Mouse (Mus musculus) intestine, embryonic 15.5 days (tissue): ENCODE results near the gene Acot4. TPM values are rescaled to one million over a fixed set of nuclear protein-coding genes. Genes with fewer than 3 reads are reported as not detected.
"Not testable (repeated sequence)": the region's sequence is repeated elsewhere in the genome, so short reads cannot be mapped to it uniquely, and the experiment has no call there.

Source experiments
- ATAC-seq: fragments of 200-750 bp; cut with Nextera tagmentation; 2 replicates; pipeline ENCODE4 v1.8.0; 2017; ENCODE audit warnings: moderate TSS enrichment, moderate library complexity
- H3K27ac ChIP-seq: fragments of 300-500 bp; sonication (generic); 2 replicates; pipeline ENCODE4 v1.5.1; 2015; ENCODE audit warnings: mild to moderate bottlenecking, inconsistent platforms
- H3K27me3 ChIP-seq: fragments of 300-500 bp; sonication (generic); replicated peaks from 2 replicates; pipeline ENCODE4 v1.6.1; 2015; ENCODE audit warnings: inconsistent platforms
- H3K36me3 ChIP-seq: fragments of 300-500 bp; sonication (generic); 2 replicates; pipeline ENCODE4 v1.6.1; 2015; ENCODE audit warnings: inconsistent platforms
- H3K4me1 ChIP-seq: fragments of 300-500 bp; sonication (generic); replicated peaks from 2 replicates; pipeline ENCODE4 v1.6.1; 2015; ENCODE audit warnings: inconsistent platforms
- H3K4me2 ChIP-seq: fragments of 300-500 bp; sonication (generic); replicated peaks from 2 replicates; pipeline ENCODE4 v1.6.1; 2015; ENCODE audit warnings: mild to moderate bottlenecking, inconsistent platforms
- H3K4me3 ChIP-seq: fragments of 300-500 bp; sonication (generic); replicated peaks from 2 replicates; pipeline ENCODE4 v1.5.1; 2015; ENCODE audit warnings: inconsistent platforms
- H3K9ac ChIP-seq: fragments of 300-500 bp; sonication (generic); 2 replicates; pipeline ENCODE4 v1.6.1; 2015; ENCODE audit warnings: inconsistent platforms
- H3K9me3 ChIP-seq: fragments of 300-500 bp; sonication (generic); 2 replicates; pipeline ENCODE4 v1.6.1; 2016; ENCODE audit warnings: inconsistent platforms
- WGBS: fragments of 180-500 bp; shearing (Covaris S2); methylation state at CpG from one replicate; pipeline ENCODE4 v1.1.7; 2015; 5-methylcytosine and 5-hydroxymethylcytosine counted together
- polyA plus RNA-seq: library from polyadenylated mRNA; unstranded; fragments of >200 nt; fragmentation: Nextera tagmentation; extraction: Ambion mirVana; gene quantifications from 2 replicates; pipeline ENCODE4 v1.2.1, GENCODE M21; 2015

The Acot4 gene
- 8.2 and 8.9 TPM in 2 replicates for polyA plus RNA-seq

DNA sequence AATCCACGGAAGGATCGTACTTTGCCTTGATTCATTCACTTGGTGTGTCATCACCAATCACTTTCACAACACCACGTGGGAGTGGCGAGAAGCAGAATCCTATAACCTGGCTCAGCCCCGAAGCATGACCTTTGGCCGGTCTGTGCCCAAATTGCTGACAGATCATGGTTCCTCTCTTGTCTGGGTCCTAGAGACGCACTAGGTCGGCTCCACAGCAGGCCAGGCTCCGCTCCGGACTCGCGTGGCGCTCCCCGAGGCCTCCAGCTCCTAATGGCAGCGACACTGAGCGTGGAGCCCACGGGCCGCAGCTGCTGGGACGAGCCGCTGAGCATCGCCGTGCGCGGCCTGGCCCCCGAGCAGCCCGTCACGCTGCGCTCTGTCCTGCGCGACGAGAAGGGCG lies at the start of gene Acot4:
Acot4 (plus strand) TSS at position 139 of the 400 bp plus-strand sequence.
- not testable (repeated sequence) for H3K4me1 ChIP-seq, H3K36me3 ChIP-seq, H3K9me3 ChIP-seq, H3K27me3 ChIP-seq
- Histone ChIP-seq H3K27ac (peak within 1 kb of the TSS; percentile 7), H3K4me3 (peak within 1 kb of the TSS; percentile 48), H3K9ac (peak within 1 kb of the TSS; percentile 48), H3K4me2 (peak within 1 kb of the TSS; percentile 70)
- 5% methylated on average over 32 of the region's 32 CpGs for WGBS
- ATAC-seq = peak; percentile 77

GRCm38 (mm10) chr12:83988483-83988882 lies 49.7 kb upstream of the Acot4 start:
- peak; percentile 26; the same call in 1 of the 2 replicates for ATAC-seq
- peak overlapping the region; percentile 94; the same call in 1 of the 2 replicates for H3K27ac ChIP-seq
- H3K9me3 ChIP-seq = no peaks in the 10 kb centered on the region
- peak overlapping the region; percentile 63 for H3K4me2 ChIP-seq
- no peaks in the 10 kb centered on the region for H3K36me3 ChIP-seq
- H3K4me3 ChIP-seq = peak overlapping the region; percentile 63
- peak overlapping the region; percentile 72 for H3K9ac ChIP-seq
- H3K4me1 ChIP-seq = peaks cover 3% of the 10 kb centered on the region
- 62% methylated on average over 4 of the region's 4 CpGs for WGBS
- no peaks in the 10 kb centered on the region for H3K27me3 ChIP-seq

DNA sequence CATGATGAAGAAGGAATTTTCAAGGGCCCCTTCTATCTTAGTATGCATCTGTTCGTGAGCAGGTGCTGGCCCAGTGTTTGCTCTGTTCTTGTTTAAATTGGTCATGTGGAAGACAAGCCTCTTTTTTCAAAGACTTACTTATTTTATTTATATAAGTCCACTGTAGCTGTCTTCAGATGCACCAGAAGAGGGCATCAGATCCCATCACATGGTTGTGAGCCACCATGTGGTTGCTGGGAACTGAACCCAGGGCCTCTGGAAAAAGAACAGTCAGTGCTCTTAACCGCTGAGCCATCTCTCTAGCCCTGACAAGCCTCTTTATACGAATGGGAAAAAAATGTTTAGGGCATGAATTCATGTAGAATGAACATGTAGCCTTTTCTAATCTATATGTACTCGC lies 48.8 kb upstream of the Acot4 start:
- Histone ChIP-seq H3K9me3 (no peaks in the 10 kb centered on the region), H3K36me3 (0 out of 2 replicates have a peak, but pooled peaks cover 2% of the 10 kb centered on the region), H3K4me3 (no peak overlapping the region), H3K27me3 (no peaks in the 10 kb centered on the region), H3K27ac (no peak overlapping the region), H3K9ac (no peak overlapping the region), H3K4me2 (no peak overlapping the region), H3K4me1 (peaks cover 3% of the 10 kb centered on the region)
- 94% methylated on average over 4 of the region's 4 CpGs for WGBS
- no peak for ATAC-seq

DNA sequence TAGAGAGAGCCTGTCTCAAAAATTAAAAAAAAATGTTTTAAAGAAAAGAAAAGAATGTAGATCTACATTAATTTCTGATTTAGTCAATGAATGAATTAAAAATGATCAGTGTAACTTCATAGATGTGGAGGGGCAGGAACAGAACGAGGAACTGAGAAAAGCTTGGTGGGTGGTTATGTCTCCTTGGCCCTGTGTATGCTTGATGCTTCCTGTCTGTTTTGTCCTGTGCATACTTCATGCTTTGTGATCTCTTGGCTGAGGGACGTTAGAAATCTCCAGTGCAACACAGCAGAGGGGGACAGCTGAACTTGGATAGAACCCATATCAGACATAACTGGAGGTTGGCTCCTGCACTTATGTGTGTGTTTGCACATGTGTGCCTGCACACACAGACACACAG lies 41.0 kb upstream of the Acot4 start:
- no peaks in the 10 kb centered on the region for H3K27me3 ChIP-seq
- 0 out of 2 replicates have a peak, but pooled peaks cover 4% of the 10 kb centered on the region for H3K36me3 ChIP-seq
- H3K4me3 ChIP-seq = no peak overlapping the region
- H3K4me1 ChIP-seq = no peaks in the 10 kb centered on the region
- no peak overlapping the region for H3K9ac ChIP-seq
- H3K27ac ChIP-seq = no peak overlapping the region
- no peak overlapping the region for H3K4me2 ChIP-seq
- ATAC-seq = no peak
- H3K9me3 ChIP-seq = no peaks in the 10 kb centered on the region
- 56% methylated on average over 2 of the region's 2 CpGs for WGBS

DNA sequence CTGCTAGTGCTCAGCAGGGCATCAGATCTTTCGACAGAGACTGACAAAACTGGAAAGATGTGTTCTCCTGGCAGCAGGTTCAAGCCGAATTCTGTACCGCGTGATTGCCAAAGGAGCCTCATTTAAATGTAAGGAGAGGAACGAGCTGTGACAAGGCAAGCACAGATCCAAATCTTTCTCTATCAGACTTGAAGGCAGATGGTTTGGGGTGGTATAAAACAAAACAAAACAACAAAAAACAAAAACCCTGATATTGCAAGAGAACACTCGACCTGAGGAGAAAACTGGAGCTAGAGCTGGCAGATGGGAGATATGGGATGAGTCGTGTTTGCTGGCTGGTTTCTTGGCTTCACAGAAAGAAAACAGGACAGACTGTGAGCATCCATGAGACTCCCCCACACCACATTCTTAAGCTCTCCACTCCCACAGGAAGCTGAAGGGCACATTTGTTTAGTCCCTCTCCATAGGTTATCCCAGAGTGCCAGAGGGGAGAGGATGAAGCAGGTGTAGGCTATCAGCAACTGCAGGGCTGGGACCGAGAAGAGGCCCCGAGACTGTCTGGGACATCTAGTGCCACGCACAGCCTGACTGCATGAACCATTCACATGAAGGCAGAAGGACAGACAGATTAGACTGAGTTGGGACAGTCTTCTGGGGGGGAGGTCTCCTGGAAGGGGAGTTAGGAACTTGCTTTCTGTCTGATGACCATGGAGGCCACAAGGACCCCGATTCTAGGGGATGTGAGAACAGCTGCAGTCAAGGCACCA lies 39.7 kb upstream of the Acot4 start:
- Histone ChIP-seq H3K27me3 (no peaks in the 10 kb centered on the region), H3K27ac (peak overlapping the region; percentile 33; the same call in 1 of the 2 replicates), H3K4me1 (no peaks in the 10 kb centered on the region), H3K36me3 (0 out of 2 replicates have a peak, but pooled peaks cover 4% of the 10 kb centered on the region), H3K9me3 (no peaks in the 10 kb centered on the region), H3K9ac (no peak overlapping the region), H3K4me2 (no peak overlapping the region), H3K4me3 (no peak overlapping the region)
- WGBS = 53% methylated on average over 11 of the region's 11 CpGs
- peak; percentile 50 for ATAC-seq

DNA sequence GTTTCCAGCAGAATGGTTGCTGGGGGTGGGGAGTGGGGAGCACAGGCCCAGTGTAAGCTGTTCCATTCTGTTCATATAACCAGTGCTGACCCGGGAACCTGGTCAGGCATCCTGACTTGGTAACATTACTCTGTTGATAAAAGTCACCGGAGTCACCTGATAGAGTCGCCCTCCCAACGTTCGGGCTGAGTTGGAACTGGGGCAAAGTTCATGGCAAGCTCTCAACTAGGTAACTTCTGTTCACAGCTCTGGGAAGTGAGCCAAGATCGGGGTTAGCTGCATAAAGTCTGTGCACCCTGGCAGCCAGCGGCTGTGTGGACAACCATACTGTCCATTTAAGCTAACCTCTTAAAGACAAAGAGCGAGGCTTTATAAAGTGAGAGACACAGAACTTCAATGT lies 38.9 kb upstream of the Acot4 start:
- not testable (repeated sequence) for H3K27me3 ChIP-seq, H3K9me3 ChIP-seq, H3K4me3 ChIP-seq, H3K36me3 ChIP-seq, H3K4me1 ChIP-seq, H3K9ac ChIP-seq, H3K4me2 ChIP-seq
- H3K27ac ChIP-seq = peak overlapping the region; percentile 52
- peak; percentile 86 for ATAC-seq
- WGBS = 54% methylated on average over 8 of the region's 8 CpGs

- WGBS = 50% methylated on average over 3 of the region's 3 CpGs
- ATAC-seq = peak; percentile 65
- no peak overlapping the region for H3K4me2 ChIP-seq
- H3K9me3 ChIP-seq = no peaks in the 10 kb centered on the region
- no peaks in the 10 kb centered on the region for H3K27me3 ChIP-seq
- H3K4me3 ChIP-seq = no peak overlapping the region
- no peaks in the 10 kb centered on the region for H3K4me1 ChIP-seq
- H3K27ac ChIP-seq = 0 out of 2 replicates have a peak overlapping the region, but pooled peaks have one; percentile 52
- H3K9ac ChIP-seq = no peak overlapping the region
- H3K36me3 ChIP-seq = no peaks in the 10 kb centered on the region
Measured at GRCm38 (mm10) chr12:84000418-84000817, 37.8 kb upstream of the Acot4 start.

- Histone ChIP-seq H3K4me2 (no peak overlapping the region), H3K4me3 (no peak overlapping the region), H3K27ac (no peak overlapping the region), H3K4me1 (no peaks in the 10 kb centered on the region; the same call in 1 of the 2 replicates), H3K9ac (no peak overlapping the region), H3K27me3 (no peaks in the 10 kb centered on the region), H3K36me3 (no peaks in the 10 kb centered on the region), H3K9me3 (no peaks in the 10 kb centered on the region)
- WGBS = 94% methylated on average over 1 of the region's 1 CpGs
- ATAC-seq = no peak
Measured at GRCm38 (mm10) chr12:84003866-84004265, 34.3 kb upstream of the Acot4 start.

DNA sequence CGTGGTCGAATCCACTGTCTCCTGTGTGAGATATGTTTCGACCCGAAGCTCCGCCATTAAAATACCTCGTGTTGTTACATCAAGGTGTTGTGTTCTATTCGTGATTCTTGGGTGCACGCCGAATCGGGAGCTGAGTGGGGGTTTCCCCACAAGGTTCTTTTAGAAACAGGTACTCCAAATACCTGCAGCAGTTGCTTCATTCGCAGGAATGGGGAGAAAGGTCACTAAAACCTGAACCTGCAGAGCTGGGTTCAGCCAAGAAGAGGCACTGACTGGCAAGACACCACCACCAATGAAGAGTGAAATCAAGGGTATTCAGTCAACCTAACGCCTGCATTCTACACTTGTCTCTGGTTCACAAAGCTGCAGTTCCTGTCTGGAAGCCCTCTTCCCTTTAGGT lies 29.9 kb upstream of the Acot4 start:
- H3K4me3 ChIP-seq = no peak overlapping the region
- H3K27ac ChIP-seq = no peak overlapping the region
- H3K4me1 ChIP-seq = peaks cover 7% of the 10 kb centered on the region; the same call in 1 of the 2 replicates
- H3K9ac ChIP-seq = no peak overlapping the region
- no peaks in the 10 kb centered on the region for H3K36me3 ChIP-seq
- no peaks in the 10 kb centered on the region for H3K9me3 ChIP-seq
- no peaks in the 10 kb centered on the region for H3K27me3 ChIP-seq
- no peak for ATAC-seq
- H3K4me2 ChIP-seq = no peak overlapping the region
- WGBS = 91% methylated on average over 12 of the region's 12 CpGs

DNA sequence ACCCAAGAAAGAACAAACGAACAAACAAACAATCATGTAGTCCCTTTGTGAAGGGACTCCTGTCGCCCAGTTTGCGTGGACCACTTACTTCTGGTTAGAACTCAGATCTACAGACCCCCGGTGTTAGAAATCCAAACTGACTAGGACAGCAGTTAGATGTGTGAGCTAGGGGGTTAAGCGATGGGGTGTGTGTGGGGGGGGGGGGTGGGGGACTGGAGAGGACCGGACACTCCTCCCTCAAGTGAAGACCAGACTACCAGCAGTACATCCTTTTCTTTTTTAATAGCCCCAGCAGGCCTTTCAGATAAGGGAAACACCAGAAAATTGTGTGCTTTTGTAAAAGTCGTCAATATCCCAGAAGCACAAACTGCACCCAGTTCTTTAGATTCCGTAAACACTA lies 29.4 kb upstream of the Acot4 start:
- Histone ChIP-seq H3K4me1 (peaks cover 7% of the 10 kb centered on the region; the same call in 1 of the 2 replicates), H3K36me3 (no peaks in the 10 kb centered on the region), H3K9ac (peak overlapping the region; percentile 28; the same call in 1 of the 2 replicates), H3K4me3 (peak overlapping the region; percentile 48), H3K4me2 (peak overlapping the region; percentile 62), H3K27me3 (no peaks in the 10 kb centered on the region), H3K9me3 (no peaks in the 10 kb centered on the region), H3K27ac (peak overlapping the region; percentile 79)
- 57% methylated on average over 8 of the region's 8 CpGs for WGBS
- peak; percentile 23; the same call in 1 of the 2 replicates for ATAC-seq

DNA sequence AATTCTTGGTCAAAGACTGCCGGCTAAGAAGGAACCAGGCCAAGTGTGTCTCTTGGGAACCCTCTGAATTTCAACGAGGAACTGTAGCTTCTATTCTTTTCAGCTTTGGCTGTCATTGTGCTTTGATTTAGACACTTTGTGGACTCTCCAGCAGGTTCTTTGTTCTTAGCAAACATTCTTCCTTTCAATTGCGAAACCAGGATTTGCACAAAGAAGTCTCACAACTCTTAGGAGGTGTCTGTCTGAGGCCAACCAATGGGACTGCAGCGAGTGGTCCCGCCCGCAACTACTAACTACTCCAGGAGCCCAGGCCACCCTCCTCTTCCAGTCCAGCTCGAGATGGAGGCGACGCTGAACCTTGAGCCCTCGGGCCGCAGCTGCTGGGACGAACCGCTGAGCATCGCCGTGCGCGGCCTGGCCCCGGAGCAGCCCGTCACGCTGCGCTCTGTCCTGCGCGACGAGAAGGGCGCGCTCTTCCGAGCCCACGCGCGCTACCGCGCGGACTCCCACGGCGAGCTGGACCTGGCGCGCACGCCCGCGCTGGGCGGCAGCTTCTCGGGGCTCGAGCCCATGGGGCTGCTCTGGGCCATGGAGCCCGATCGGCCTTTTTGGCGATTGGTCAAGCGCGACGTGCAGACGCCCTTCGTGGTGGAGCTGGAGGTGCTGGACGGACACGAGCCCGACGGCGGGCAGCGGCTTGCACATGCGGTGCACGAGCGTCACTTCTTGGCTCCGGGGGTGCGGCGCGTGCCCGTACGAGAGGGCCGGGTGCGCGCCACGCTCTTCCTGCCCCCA lies 28.8 kb upstream of the Acot4 start, which contains the start of gene Acot1:
Acot1 (plus strand) TSS at position 320 of the 795 bp plus-strand sequence.
- H3K4me1 ChIP-seq, H3K9me3 ChIP-seq, H3K36me3 ChIP-seq, H3K27me3 ChIP-seq: not testable (repeated sequence)
- peak within 1 kb of the TSS; percentile 59 for H3K9ac ChIP-seq
- under 1% methylated on average over 67 of the region's 70 CpGs for WGBS
- H3K27ac ChIP-seq = peak within 1 kb of the TSS; percentile 79
- H3K4me3 ChIP-seq = peak within 1 kb of the TSS; percentile 48
- peak within 1 kb of the TSS; percentile 62 for H3K4me2 ChIP-seq
- ATAC-seq = peak; percentile 99

GRCm38 (mm10) chr12:84010201-84010600 lies 28.0 kb upstream of the Acot4 start:
- Histone ChIP-seq H3K4me3 (peak overlapping the region; percentile 48), H3K27ac (0 out of 2 replicates have a peak overlapping the region, but pooled peaks have one; percentile 79), H3K4me2 (peak overlapping the region; percentile 62), H3K36me3 (no peaks in the 10 kb centered on the region), H3K4me1 (peaks cover 7% of the 10 kb centered on the region; the same call in 1 of the 2 replicates), H3K27me3 (no peaks in the 10 kb centered on the region), H3K9ac (peak overlapping the region; percentile 59), H3K9me3 (no peaks in the 10 kb centered on the region)
- no peak for ATAC-seq
- WGBS = 61% methylated on average over 3 of the region's 3 CpGs
